Mouse (Mus musculus) hindbrain, embryonic 13.5 days (tissue): ENCODE results near the gene Wfdc5. TPM values are rescaled to one million over a fixed set of nuclear protein-coding genes. Genes with fewer than 3 reads are reported as not detected.

Experiments
- ATAC-seq: fragments of 200-750 bp; cut with Nextera tagmentation; 2 replicates; pipeline ENCODE4 v1.8.0; 2017; ENCODE audit warnings: moderate TSS enrichment; ENCODE audit not compliant: low FRiP score
- H3K27ac ChIP-seq: fragments of 300-500 bp; sonication (generic); 2 replicates; pipeline ENCODE4 v1.5.1; 2015; ENCODE audit warnings: inconsistent platforms, mild to moderate bottlenecking, moderate library complexity
- H3K27me3 ChIP-seq: fragments of 300-500 bp; sonication (generic); 2 replicates; pipeline ENCODE4 v1.6.1; 2015; ENCODE audit warnings: mild to moderate bottlenecking, inconsistent platforms
- H3K36me3 ChIP-seq: fragments of 300-500 bp; sonication (generic); 2 replicates; pipeline ENCODE4 v1.6.1; 2015; ENCODE audit warnings: mild to moderate bottlenecking, inconsistent platforms
- H3K4me1 ChIP-seq: fragments of 300-500 bp; sonication (generic); replicated peaks from 2 replicates; pipeline ENCODE4 v1.6.1; 2015; ENCODE audit warnings: inconsistent platforms
- H3K4me2 ChIP-seq: fragments of 300-500 bp; sonication (generic); 2 replicates; pipeline ENCODE4 v1.6.1; 2015; ENCODE audit warnings: inconsistent platforms, mild to moderate bottlenecking, moderate library complexity
- H3K4me3 ChIP-seq: fragments of 300-500 bp; sonication (generic); 2 replicates; pipeline ENCODE4 v1.5.1; 2015; ENCODE audit warnings: mild to moderate bottlenecking, inconsistent platforms
- H3K9ac ChIP-seq: fragments of 300-500 bp; sonication (generic); 2 replicates; pipeline ENCODE4 v1.6.1; 2015; ENCODE audit warnings: mild to moderate bottlenecking, inconsistent platforms
- H3K9me3 ChIP-seq: fragments of 300-500 bp; sonication (generic); 2 replicates; pipeline ENCODE4 v1.6.1; 2016; ENCODE audit warnings: inconsistent platforms
- WGBS: fragments of 180-500 bp; shearing (Covaris S2); methylation state at CpG from one replicate; pipeline ENCODE4 v1.1.7; 2015; 5-methylcytosine and 5-hydroxymethylcytosine counted together
- polyA plus RNA-seq: library from polyadenylated mRNA; unstranded; fragments of >200 nt; fragmentation: Nextera tagmentation; extraction: Ambion mirVana; gene quantifications from 2 replicates; pipeline ENCODE4 v1.2.1, GENCODE M21; 2015

Wfdc5 gene
- polyA plus RNA-seq, 1 experiment from 2014 or later: not detected

DNA sequence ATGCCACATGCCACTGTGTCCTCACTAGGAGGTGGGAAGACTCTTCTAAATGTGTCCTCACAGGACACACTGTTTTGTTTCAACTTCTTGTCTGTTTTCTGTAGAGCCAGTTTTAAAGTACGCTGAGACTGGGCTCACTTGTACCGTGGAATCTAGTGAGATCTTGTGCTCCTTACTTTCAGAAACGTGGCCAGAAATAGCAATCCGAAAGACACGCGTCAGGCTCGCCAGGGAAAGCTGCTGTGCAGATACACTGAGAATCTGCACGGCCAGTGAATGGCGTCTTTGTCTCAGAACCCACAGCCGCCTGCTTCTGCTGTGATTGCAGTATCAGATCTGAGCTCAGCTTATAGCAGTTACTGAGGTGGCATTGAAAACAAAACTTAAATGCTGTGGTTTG, 40.5 kb downstream of the Wfdc5 start:
- H3K27me3 ChIP-seq: no peaks in the 10 kb centered on the region
- H3K36me3 ChIP-seq: peaks cover 4% of the 10 kb centered on the region; the same call in 1 of the 2 replicates
- ATAC-seq: no peak
- peak overlapping the region; percentile 19; the same call in 1 of the 2 replicates for H3K9ac ChIP-seq
- H3K27ac ChIP-seq: peak overlapping the region; percentile 48; the same call in 1 of the 2 replicates
- H3K4me3 ChIP-seq: no peak overlapping the region
- peaks cover 32% of the 10 kb centered on the region for H3K4me1 ChIP-seq
- no peak overlapping the region for H3K4me2 ChIP-seq
- 45% methylated on average over 10 of the region's 10 CpGs for WGBS
- no peaks in the 10 kb centered on the region for H3K9me3 ChIP-seq

DNA sequence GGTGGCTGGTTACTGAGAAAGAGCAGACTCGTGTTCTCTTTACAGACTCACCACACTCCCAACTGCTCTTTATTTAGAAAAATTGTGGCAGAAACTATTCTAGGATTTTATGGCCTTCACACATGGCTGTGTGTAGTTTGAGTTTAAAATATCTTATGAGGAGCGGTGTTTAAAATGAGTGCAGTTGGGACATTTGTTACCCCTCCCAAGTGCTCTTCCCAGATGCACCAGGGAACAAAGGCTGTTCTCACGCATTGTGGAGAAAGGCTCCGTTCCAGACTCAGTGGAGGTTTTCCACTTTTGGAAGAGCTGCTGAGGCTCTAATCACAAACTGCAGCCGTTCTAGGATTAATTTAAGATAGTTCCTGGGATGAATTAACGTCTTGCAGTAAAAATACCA, 44.8 kb downstream of the Wfdc5 start:
- Histone ChIP-seq H3K27ac (no peak overlapping the region), H3K4me3 (no peak overlapping the region)
- WGBS: 74% methylated on average over 6 of the region's 6 CpGs

DNA sequence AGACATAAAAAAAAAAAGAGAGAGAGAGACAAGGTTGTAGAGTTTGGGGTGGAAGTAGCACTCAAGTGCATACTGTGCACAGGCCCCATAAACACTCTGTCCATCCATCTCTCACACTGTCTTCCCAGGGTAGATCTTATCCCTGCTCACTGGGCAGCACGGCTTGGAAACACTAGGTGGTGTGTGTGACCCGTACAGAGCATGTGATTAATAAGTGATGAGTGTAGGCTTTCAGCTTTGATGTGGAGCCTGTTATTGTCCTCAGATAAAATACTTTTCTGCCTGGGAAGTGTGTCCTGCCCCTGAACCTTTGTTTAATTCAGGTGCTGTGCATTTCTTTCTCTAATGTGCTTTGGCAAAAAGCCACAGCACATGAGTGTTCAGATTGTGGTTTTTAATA, 46.1 kb downstream of the Wfdc5 start:
- 0 out of 2 replicates have a peak overlapping the region, but pooled peaks have one; percentile 0 for H3K9ac ChIP-seq
- H3K4me2 ChIP-seq: no peak overlapping the region
- ATAC-seq: no peak
- no peaks in the 10 kb centered on the region for H3K27me3 ChIP-seq
- H3K36me3 ChIP-seq: peaks cover 13% of the 10 kb centered on the region
- WGBS: 20% methylated on average over 2 of the region's 2 CpGs
- H3K27ac ChIP-seq: no peak overlapping the region
- H3K9me3 ChIP-seq: no peaks in the 10 kb centered on the region
- H3K4me1 ChIP-seq: peaks cover 17% of the 10 kb centered on the region
- no peak overlapping the region for H3K4me3 ChIP-seq

More for the DNA sequence above, 44.8 kb downstream of the Wfdc5 start:
- Histone ChIP-seq H3K9me3 (no peaks in the 10 kb centered on the region), H3K9ac (no peak overlapping the region), H3K36me3 (peaks cover 4% of the 10 kb centered on the region; the same call in 1 of the 2 replicates), H3K4me1 (peaks cover 20% of the 10 kb centered on the region), H3K4me2 (no peak overlapping the region), H3K27me3 (no peaks in the 10 kb centered on the region)
- no peak for ATAC-seq

DNA sequence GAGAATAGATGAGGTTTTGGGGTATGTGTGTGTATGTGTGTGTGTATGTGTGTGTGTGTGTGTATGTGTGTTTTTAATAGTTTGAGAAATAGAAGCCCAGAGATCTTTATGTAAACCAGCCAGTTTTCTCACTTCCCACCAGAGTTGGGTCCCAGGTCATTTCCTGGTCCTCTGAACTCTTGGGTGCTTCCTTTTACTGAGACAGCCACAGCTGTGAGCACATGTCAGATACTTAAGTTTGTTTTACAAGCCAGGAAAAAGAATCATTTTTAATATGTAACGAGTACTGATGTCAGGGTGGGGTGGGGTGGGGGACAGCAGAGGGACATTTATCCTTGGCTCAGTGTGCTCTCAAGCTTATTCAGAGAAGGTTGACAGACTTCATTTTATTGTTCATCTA, 47.2 kb downstream of the Wfdc5 start:
- Histone ChIP-seq H3K9ac (no peak overlapping the region), H3K27ac (no peak overlapping the region), H3K4me1 (peaks cover 17% of the 10 kb centered on the region), H3K36me3 (peaks cover 19% of the 10 kb centered on the region), H3K4me2 (no peak overlapping the region), H3K27me3 (no peaks in the 10 kb centered on the region), H3K4me3 (no peak overlapping the region), H3K9me3 (no peaks in the 10 kb centered on the region)
- 75% methylated on average over 1 of the region's 1 CpGs for WGBS
- ATAC-seq: no peak

DNA sequence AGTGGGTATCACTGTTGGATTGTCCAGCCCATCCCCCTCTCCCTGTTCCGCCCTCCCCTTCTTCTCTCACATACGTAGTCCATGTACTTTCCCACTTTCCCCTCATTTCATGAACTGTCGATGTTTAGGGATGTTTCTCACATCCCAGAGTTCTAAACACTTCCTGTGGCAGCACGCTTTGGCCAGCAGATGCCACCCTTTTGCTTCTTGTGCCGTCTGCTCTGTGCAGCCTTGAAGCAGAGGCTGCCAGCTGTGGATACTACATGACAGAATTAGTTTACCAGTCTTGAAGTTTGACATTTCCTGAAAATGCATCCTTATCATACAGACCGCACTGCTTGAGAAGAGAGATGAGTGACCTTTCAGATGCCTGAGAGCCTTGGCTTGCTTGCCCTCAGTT, 48.0 kb downstream of the Wfdc5 start:
- Histone ChIP-seq H3K27ac (no peak overlapping the region), H3K9ac (no peak overlapping the region), H3K4me3 (no peak overlapping the region), H3K27me3 (no peaks in the 10 kb centered on the region), H3K4me2 (no peak overlapping the region), H3K4me1 (peaks cover 17% of the 10 kb centered on the region), H3K9me3 (no peaks in the 10 kb centered on the region), H3K36me3 (peaks cover 19% of the 10 kb centered on the region)
- ATAC-seq: no peak
- WGBS: 70% methylated on average over 6 of the region's 6 CpGs

DNA sequence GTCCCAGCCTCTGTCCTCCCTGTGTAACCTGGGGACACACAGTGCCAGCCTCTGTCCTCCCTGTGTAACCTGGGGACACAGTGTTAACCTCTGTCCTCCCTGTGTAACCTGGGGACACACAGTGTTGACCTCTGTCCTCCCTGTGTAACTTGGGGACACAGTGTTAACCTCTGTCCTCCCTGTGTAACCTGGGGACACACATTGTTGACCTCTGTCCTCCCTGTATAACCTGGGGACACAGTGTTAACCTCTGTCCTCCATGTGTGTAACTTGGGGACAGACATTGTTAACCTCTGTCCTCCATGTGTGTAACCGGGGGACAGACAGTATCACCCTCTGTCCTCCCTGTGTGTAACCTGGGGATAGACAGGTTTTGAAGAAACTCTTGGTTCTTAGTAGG, 51.0 kb downstream of the Wfdc5 start:
- Histone ChIP-seq H3K4me1 (no peaks in the 10 kb centered on the region; the same call in 1 of the 2 replicates), H3K4me3 (no peak overlapping the region), H3K36me3 (peaks cover 21% of the 10 kb centered on the region), H3K9me3 (no peaks in the 10 kb centered on the region), H3K9ac (no peak overlapping the region), H3K4me2 (no peak overlapping the region), H3K27me3 (no peaks in the 10 kb centered on the region), H3K27ac (no peak overlapping the region)
- no peak for ATAC-seq
- 82% methylated on average over 1 of the region's 1 CpGs for WGBS

DNA sequence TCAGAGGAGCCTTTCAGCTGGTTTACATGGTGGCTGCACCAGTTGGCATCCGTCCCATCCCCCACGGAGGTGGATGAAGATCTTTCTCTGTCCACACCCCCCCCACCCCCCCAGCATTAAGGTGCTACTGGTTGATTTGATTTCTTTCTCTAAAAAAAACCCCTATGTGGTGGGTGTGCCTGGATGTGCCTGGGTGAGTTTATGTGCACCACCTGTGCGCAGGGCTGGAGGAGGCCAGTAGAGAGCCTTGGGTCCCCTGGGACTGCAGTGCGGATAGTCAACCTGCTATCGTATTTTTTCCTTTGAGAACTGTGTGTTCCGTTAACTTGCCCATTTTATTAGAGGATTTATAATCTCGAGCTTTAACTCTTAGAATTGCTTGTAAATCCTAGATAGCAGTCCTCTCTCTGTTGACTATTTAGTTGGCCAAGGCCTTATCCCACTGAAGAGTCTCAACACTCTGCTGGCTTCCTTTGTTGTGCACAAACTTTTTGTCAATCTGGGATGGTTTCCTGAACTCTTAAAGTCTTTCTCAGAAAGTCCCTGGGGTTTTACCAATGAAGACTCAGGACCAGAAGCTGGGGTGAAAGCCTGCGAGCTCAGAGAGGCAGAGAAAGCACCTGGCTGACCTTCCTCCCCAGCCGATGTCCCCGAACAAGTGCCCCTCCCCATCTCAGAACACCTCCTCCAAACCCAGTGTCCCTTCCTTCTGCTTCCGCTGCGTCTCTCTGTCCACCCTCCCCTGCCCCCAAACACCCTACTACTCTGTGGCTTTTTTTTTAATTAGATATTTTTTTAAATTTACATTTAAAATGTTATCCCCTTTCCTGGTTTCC, 53.7 kb downstream of the Wfdc5 start:
- H3K9me3 ChIP-seq: no peaks in the 10 kb centered on the region
- H3K4me2 ChIP-seq: no peak overlapping the region
- H3K9ac ChIP-seq: no peak overlapping the region
- no peak for ATAC-seq
- no peak overlapping the region for H3K4me3 ChIP-seq
- H3K27me3 ChIP-seq: no peaks in the 10 kb centered on the region
- H3K4me1 ChIP-seq: no peaks in the 10 kb centered on the region
- H3K36me3 ChIP-seq: peaks cover 29% of the 10 kb centered on the region
- 92% methylated on average over 12 of the region's 12 CpGs for WGBS
- no peak overlapping the region for H3K27ac ChIP-seq

DNA sequence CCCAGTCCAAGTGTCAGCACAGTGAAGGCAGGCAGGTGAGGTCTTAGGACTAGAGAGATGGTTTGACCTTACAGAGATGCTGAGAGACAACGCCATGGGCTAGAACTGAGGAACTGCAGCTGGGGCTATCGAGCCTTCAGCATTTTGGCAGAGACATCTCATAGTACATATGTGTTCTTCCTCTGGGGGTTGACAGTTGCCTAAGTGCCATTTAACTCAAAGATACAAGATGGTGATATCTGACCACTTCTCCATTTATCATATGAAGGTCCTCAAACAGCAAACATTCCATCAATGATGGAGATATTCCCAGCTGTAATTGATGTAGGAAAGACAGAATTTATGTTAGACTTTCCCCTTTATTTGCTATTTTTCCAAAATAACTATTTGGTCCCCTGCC, 55.2 kb downstream of the Wfdc5 start:
- no peaks in the 10 kb centered on the region for H3K4me1 ChIP-seq
- no peaks in the 10 kb centered on the region for H3K9me3 ChIP-seq
- peaks cover 35% of the 10 kb centered on the region for H3K36me3 ChIP-seq
- no peak overlapping the region for H3K27ac ChIP-seq
- H3K9ac ChIP-seq: no peak overlapping the region
- no peak overlapping the region for H3K4me3 ChIP-seq
- H3K27me3 ChIP-seq: no peaks in the 10 kb centered on the region
- WGBS: 98% methylated on average over 2 of the region's 2 CpGs
- no peak overlapping the region for H3K4me2 ChIP-seq
- ATAC-seq: no peak

DNA sequence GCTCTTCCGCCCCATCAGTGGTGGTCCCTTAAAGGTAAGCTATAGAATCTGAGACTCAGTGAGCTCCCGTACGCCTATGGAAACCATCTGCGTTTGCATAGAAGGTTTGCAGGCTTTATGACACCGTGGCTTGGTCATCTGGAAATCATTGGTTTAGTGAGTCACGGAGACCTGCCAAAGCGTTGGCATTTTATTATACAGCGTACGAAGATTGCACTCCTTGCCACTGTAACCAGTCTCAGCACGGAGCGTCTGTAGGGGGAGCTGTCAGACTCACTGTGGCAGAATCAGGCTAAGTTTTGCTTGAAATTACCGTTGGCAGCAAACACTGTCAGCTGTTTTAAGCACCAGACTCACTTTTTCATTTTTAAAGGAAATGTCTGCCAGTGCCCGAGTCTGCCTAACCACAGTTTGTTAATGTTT, 56.0 kb downstream of the Wfdc5 start:
- Histone ChIP-seq H3K27ac (no peak overlapping the region), H3K9ac (no peak overlapping the region), H3K4me1 (no peaks in the 10 kb centered on the region), H3K4me2 (no peak overlapping the region), H3K27me3 (no peaks in the 10 kb centered on the region), H3K36me3 (peaks cover 32% of the 10 kb centered on the region), H3K9me3 (no peaks in the 10 kb centered on the region), H3K4me3 (no peak overlapping the region)
- 83% methylated on average over 13 of the region's 13 CpGs for WGBS
- ATAC-seq: no peak

Other genes starting within 250 kb of the Wfdc5 start
- 434 and 443 TPM in 2 replicates for gene Ywhab, start 187.8 kb downstream of the Wfdc5 start, polyA plus RNA-seq
- gene Pabpc1l, start 157.3 kb downstream of the Wfdc5 start, polyA plus RNA-seq: 0.44 and 2.2 TPM in 2 replicates
- 21.1 and 24.0 TPM in 2 replicates for gene Stk4, start 112.4 kb downstream of the Wfdc5 start, polyA plus RNA-seq
- gene Tomm34, start 111.6 kb downstream of the Wfdc5 start, polyA plus RNA-seq: 47.1 and 49.5 TPM in 2 replicates
- gene Kcns1, start 11.6 kb downstream of the Wfdc5 start, polyA plus RNA-seq: 0.17 and 0.41 TPM in 2 replicates
- not detected in 2 replicates for gene Wfdc12, start 7.9 kb upstream of the Wfdc5 start, polyA plus RNA-seq
- gene Wfdc15a, start 17.4 kb upstream of the Wfdc5 start, polyA plus RNA-seq: not detected in 2 replicates
- not detected in 2 replicates for gene Wfdc15b, start 38.9 kb upstream of the Wfdc5 start, polyA plus RNA-seq
- not detected in 2 replicates for gene Svs2, start 55.7 kb upstream of the Wfdc5 start, polyA plus RNA-seq
- gene Svs3b, start 73.9 kb upstream of the Wfdc5 start, polyA plus RNA-seq: not detected in 2 replicates
- gene Svs4, start 95.7 kb upstream of the Wfdc5 start, polyA plus RNA-seq: not detected in 2 replicates
- not detected in 2 replicates for gene Svs3a, start 106.5 kb upstream of the Wfdc5 start, polyA plus RNA-seq
- gene Svs6, start 134.0 kb upstream of the Wfdc5 start, polyA plus RNA-seq: not detected in 2 replicates
- not detected in 2 replicates for gene Svs5, start 150.0 kb upstream of the Wfdc5 start, polyA plus RNA-seq
- 0.49 and 0.92 TPM in 2 replicates for gene Slpi, start 206.4 kb upstream of the Wfdc5 start, polyA plus RNA-seq
- 0.05 and 0.09 TPM in 2 replicates for gene Rbpjl, start 220.4 kb upstream of the Wfdc5 start, polyA plus RNA-seq
- gene Matn4, start 222.4 kb upstream of the Wfdc5 start, polyA plus RNA-seq: 2.3 and 9.3 TPM in 2 replicates